Mouse (Mus musculus): ENCODE data around the gene Heatr6. TPM values are rescaled to one million over a fixed set of nuclear protein-coding genes. Genes with fewer than 3 reads are reported as not detected.

Gene Heatr6
- polyA plus RNA-seq, 1 experiment from 2014 or later = 14.7 TPM

DNA sequence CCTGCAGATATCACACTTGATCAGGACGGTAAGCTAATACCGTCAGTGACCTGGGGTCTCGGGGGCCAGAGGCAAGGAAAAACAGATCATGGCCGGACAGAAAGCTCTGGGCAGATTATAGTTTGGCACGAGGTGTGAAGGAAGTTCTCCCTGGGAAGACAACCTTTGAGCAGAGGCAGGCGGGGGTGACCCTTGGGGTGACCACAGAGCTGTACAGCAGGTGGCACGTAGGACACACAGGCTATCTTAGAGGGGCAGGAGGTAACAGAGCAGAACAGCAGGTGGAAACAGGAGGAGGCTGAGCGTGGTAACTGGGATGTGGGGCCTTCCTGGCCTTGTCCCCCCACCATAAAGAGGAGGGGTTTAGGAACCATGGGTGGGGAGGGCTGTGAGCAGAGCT lies 34.8 kb downstream of the Heatr6 start:
- 80% methylated on average over 8 of the region's 8 CpGs for WGBS
- Histone ChIP-seq H3K4me2 (ENCODE audit: low read length) (no peak overlapping the region), H3K27me3 (ENCODE audit: control insufficient read depth, insufficient read depth, low read length) (no peaks in the 10 kb centered on the region; the same call in 1 of the 2 replicates), H3K27ac (replicated peaks in 1 of 2; ENCODE audit: control insufficient read depth in 1 of 2, insufficient read depth in 1 of 2, low read depth in 2 of 2, low read length in 2 of 2) (no peak overlapping the region), H3K9me3 (ENCODE audit: control insufficient read depth, low read length) (no peaks in the 10 kb centered on the region), H3K9ac (ENCODE audit: low read length) (no peak overlapping the region), H3K4me1 (ENCODE audit: control insufficient read depth in 2 of 2, insufficient read depth in 2 of 2, low read length in 2 of 2) (no peaks in the 10 kb centered on the region; a peak in 2 of 4 replicates), H3K4me3 (ENCODE audit: control insufficient read depth in 1 of 2, insufficient read depth in 1 of 2, low read depth in 1 of 2, low read length in 2 of 2) (no peak overlapping the region), H3K36me3 (ENCODE audit: control insufficient read depth, insufficient read depth, low read length) (peaks cover 2% of the 10 kb centered on the region)
- no peak for ATAC-seq (ENCODE audit: insufficient number of reproducible peaks, insufficient read depth, low FRiP score, low read depth)

DNA sequence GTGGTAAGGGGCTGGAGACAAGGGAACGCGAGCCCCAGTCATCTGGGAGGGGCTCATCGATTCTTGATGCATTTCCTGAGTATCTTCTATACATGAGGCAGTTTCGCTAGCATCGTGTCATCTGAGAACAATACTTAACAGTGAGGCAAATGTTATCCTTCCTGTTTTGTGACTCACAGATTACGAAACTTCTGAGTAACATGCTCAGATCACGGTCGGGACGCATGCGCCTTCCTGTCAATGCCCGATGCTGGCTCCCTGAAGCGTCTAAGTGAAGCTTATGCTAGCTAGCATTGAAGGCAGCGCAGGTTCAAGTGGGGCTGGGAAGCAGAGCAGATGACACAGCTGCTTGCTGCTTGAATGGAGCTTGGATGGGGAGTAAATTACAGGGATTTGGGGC lies 35.8 kb downstream of the Heatr6 start:
- no peak overlapping the region for H3K9ac ChIP-seq (ENCODE audit: low read length)
- H3K9me3 ChIP-seq (ENCODE audit: control insufficient read depth, low read length) = no peaks in the 10 kb centered on the region
- no peak overlapping the region for H3K4me3 ChIP-seq (ENCODE audit: control insufficient read depth in 1 of 2, insufficient read depth in 1 of 2, low read depth in 1 of 2, low read length in 2 of 2)
- no peaks in the 10 kb centered on the region for H3K36me3 ChIP-seq (ENCODE audit: control insufficient read depth, insufficient read depth, low read length)
- no peaks in the 10 kb centered on the region; a peak in 2 of 4 replicates for H3K4me1 ChIP-seq (ENCODE audit: control insufficient read depth in 2 of 2, insufficient read depth in 2 of 2, low read length in 2 of 2)
- no peak overlapping the region for H3K27ac ChIP-seq (replicated peaks in 1 of 2; ENCODE audit: control insufficient read depth in 1 of 2, insufficient read depth in 1 of 2, low read depth in 2 of 2, low read length in 2 of 2)
- ATAC-seq (ENCODE audit: insufficient number of reproducible peaks, insufficient read depth, low FRiP score, low read depth) = no peak
- no peak overlapping the region for H3K4me2 ChIP-seq (ENCODE audit: low read length)
- no peaks in the 10 kb centered on the region; the same call in 1 of the 2 replicates for H3K27me3 ChIP-seq (ENCODE audit: control insufficient read depth, insufficient read depth, low read length)
- WGBS = 51% methylated on average over 13 of the region's 13 CpGs

DNA sequence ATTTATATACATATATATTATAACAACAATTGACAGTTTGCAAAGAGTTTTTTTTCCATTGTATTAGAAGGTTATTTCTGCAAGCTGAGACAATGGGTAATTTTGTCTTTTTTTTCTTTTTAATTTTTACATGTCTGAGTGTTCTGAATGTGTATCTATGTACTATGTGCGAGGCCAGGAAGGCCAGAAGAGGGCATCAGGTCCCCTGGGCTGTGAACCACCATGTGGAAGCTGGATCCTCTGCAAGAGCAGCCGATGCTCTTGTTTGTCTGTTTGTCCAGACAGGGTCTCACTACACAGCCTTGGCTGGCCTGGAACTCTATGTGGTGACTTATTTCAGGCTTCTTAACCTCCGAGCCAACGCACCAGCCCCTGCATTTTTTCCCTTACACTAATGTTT lies 37.6 kb downstream of the Heatr6 start:
- Histone ChIP-seq H3K9ac (ENCODE audit: low read length) (no peak overlapping the region), H3K27me3 (ENCODE audit: control insufficient read depth, insufficient read depth, low read length) (no peaks in the 10 kb centered on the region; the same call in none of the 2 replicates), H3K4me3 (ENCODE audit: control insufficient read depth in 1 of 2, insufficient read depth in 1 of 2, low read depth in 1 of 2, low read length in 2 of 2) (no peak overlapping the region), H3K4me2 (ENCODE audit: low read length) (no peak overlapping the region), H3K27ac (replicated peaks in 1 of 2; ENCODE audit: control insufficient read depth in 1 of 2, insufficient read depth in 1 of 2, low read depth in 2 of 2, low read length in 2 of 2) (no peak overlapping the region), H3K36me3 (ENCODE audit: control insufficient read depth, insufficient read depth, low read length) (no peaks in the 10 kb centered on the region), H3K9me3 (ENCODE audit: control insufficient read depth, low read length) (no peaks in the 10 kb centered on the region), H3K4me1 (ENCODE audit: control insufficient read depth in 2 of 2, insufficient read depth in 2 of 2, low read length in 2 of 2) (peaks cover 0 to 4% of the 10 kb centered on the region in 2 experiments; a peak in 2 of 4 replicates)
- no peak for ATAC-seq (ENCODE audit: insufficient number of reproducible peaks, insufficient read depth, low FRiP score, low read depth)
- 33% methylated on average over 4 of the region's 4 CpGs for WGBS

DNA sequence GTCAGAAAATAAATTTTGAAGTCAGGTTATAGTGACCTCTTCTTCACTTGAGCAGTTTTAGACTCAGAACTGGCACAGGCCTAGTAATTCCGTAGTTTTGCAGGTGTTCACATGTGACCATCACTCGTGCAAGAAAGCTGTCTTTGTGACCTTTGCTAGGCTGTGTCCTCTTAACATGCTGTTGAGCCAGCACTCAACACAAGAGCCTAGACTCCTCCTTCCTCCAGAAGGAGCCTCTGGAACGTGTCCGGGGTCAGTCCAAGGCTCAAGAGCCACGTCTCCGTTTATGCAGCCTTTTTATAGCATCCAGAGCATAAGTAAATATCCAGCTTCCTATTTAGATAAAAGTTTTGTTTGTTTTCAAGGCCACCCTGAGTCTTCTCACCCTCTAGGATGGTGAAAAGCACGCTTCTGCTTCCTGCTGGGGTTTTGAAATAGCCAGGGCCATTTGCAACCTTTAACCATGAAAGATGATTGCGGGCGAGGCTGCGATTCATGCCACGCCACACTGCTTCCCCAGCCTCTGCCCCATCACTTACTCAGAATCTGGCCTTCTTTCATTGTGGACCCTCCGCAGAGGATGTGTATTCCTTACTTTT lies 38.9 kb downstream of the Heatr6 start:
- Histone ChIP-seq H3K27ac (replicated peaks in 1 of 2; ENCODE audit: control insufficient read depth in 1 of 2, insufficient read depth in 1 of 2, low read depth in 2 of 2, low read length in 2 of 2) (no peak overlapping the region), H3K4me2 (ENCODE audit: low read length) (no peak overlapping the region), H3K4me3 (ENCODE audit: control insufficient read depth in 1 of 2, insufficient read depth in 1 of 2, low read depth in 1 of 2, low read length in 2 of 2) (no peak overlapping the region), H3K4me1 (ENCODE audit: control insufficient read depth in 2 of 2, insufficient read depth in 2 of 2, low read length in 2 of 2) (0 out of 4 replicates have a peak, but pooled peaks cover 0 to 7% of the 10 kb centered on the region in 2 experiments), H3K36me3 (ENCODE audit: control insufficient read depth, insufficient read depth, low read length) (no peaks in the 10 kb centered on the region), H3K9ac (ENCODE audit: low read length) (no peak overlapping the region), H3K27me3 (ENCODE audit: control insufficient read depth, insufficient read depth, low read length) (no peaks in the 10 kb centered on the region; the same call in none of the 2 replicates), H3K9me3 (ENCODE audit: control insufficient read depth, low read length) (no peaks in the 10 kb centered on the region)
- ATAC-seq (ENCODE audit: insufficient number of reproducible peaks, insufficient read depth, low FRiP score, low read depth) = no peak
- 59% methylated on average over 12 of the region's 12 CpGs for WGBS

DNA sequence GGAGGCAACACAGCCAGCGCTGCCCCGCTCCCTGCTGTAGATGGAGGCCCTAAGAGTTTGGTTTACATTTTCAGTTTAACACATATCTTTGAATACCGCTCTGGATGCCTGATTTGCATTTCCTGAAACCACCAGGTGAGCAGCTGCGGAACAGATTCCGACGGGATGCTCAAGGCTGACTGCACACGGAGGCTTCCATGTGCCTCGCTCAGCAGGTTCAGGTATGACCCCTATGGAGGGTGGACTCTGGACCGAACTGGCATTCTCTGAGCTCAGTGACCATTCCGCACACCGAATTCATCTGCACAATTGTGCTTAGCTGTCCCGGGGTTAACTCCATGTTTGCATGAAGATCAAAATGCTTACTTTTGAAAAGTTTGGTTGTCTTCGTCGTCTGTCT lies 39.8 kb downstream of the Heatr6 start:
- no peaks in the 10 kb centered on the region for H3K9me3 ChIP-seq (ENCODE audit: control insufficient read depth, low read length)
- H3K9ac ChIP-seq (ENCODE audit: low read length) = no peak overlapping the region
- no peak overlapping the region for H3K27ac ChIP-seq (replicated peaks in 1 of 2; ENCODE audit: control insufficient read depth in 1 of 2, insufficient read depth in 1 of 2, low read depth in 2 of 2, low read length in 2 of 2)
- no peaks in the 10 kb centered on the region for H3K36me3 ChIP-seq (ENCODE audit: control insufficient read depth, insufficient read depth, low read length)
- no peak overlapping the region for H3K4me2 ChIP-seq (ENCODE audit: low read length)
- 80% methylated on average over 14 of the region's 14 CpGs for WGBS
- H3K27me3 ChIP-seq (ENCODE audit: control insufficient read depth, insufficient read depth, low read length) = no peaks in the 10 kb centered on the region; the same call in none of the 2 replicates
- no peak for ATAC-seq (ENCODE audit: insufficient number of reproducible peaks, insufficient read depth, low FRiP score, low read depth)
- 0 out of 4 replicates have a peak, but pooled peaks cover 0 to 7% of the 10 kb centered on the region in 2 experiments for H3K4me1 ChIP-seq (ENCODE audit: control insufficient read depth in 2 of 2, insufficient read depth in 2 of 2, low read length in 2 of 2)
- H3K4me3 ChIP-seq (ENCODE audit: control insufficient read depth in 1 of 2, insufficient read depth in 1 of 2, low read depth in 1 of 2, low read length in 2 of 2) = no peak overlapping the region

DNA sequence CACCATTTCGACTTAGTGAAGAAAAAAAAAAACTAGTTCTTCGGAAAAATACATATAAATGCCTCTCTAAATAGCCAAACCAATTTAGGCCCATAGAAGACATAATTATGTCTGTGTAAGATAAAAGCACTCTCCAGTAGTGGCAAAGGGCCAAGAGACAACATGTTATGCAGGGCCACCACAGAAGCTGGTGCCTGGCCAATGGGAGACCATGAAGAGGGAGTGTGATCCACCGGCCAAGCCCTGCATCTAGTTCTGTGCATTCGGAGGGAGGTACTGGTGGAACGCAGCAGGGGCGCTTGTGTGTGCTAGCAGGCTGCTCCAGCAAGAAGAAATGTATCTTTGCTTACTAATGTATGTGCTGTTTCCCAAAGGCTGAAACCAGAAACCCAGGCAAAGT lies 42.6 kb downstream of the Heatr6 start:
- ATAC-seq (ENCODE audit: insufficient number of reproducible peaks, insufficient read depth, low FRiP score, low read depth) = no peak
- Histone ChIP-seq H3K27ac (replicated peaks in 1 of 2; ENCODE audit: control insufficient read depth in 1 of 2, insufficient read depth in 1 of 2, low read depth in 2 of 2, low read length in 2 of 2) (no peak overlapping the region), H3K4me2 (ENCODE audit: low read length) (no peak overlapping the region), H3K9me3 (ENCODE audit: control insufficient read depth, low read length) (no peaks in the 10 kb centered on the region), H3K36me3 (ENCODE audit: control insufficient read depth, insufficient read depth, low read length) (no peaks in the 10 kb centered on the region), H3K27me3 (ENCODE audit: control insufficient read depth, insufficient read depth, low read length) (no peaks in the 10 kb centered on the region; the same call in 1 of the 2 replicates), H3K4me3 (ENCODE audit: control insufficient read depth in 1 of 2, insufficient read depth in 1 of 2, low read depth in 1 of 2, low read length in 2 of 2) (no peak overlapping the region), H3K9ac (ENCODE audit: low read length) (no peak overlapping the region), H3K4me1 (ENCODE audit: control insufficient read depth in 2 of 2, insufficient read depth in 2 of 2, low read length in 2 of 2) (0 out of 4 replicates have a peak, but pooled peaks cover 0 to 7% of the 10 kb centered on the region in 2 experiments)
- WGBS = 56% methylated on average over 6 of the region's 6 CpGs

DNA sequence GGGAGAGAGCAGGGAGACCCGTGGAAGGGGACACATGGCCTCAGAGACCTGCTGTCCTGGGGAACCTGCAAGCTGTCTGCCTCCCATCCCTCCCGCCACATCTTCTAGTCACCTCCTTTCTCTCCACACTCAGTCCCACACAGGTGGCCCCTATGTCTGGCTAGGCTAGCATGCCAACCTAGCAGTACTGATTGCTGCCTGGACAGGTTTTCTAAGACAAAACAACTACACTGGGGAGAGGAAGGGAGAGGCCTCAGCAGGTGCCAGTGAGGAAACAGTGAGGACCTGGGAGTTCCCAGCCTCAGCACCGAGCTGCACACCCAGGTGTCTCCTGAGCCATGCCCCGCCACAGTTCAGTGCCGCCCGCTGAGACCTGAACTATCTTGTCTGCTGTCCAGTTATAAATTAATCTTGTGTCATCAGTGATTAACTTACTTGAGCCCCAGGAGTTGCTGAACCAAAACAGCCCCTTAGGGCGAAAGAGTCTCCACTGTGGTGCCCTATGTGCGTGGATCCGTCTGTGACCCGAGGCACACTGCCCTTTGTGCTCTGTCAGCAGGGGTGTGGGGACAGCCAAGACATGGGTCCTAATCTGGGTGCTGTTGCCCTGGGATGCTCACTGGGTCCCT lies 43.6 kb downstream of the Heatr6 start:
- H3K27ac ChIP-seq (replicated peaks in 1 of 2; ENCODE audit: control insufficient read depth in 1 of 2, insufficient read depth in 1 of 2, low read depth in 2 of 2, low read length in 2 of 2) = no peak overlapping the region
- no peaks in the 10 kb centered on the region for H3K36me3 ChIP-seq (ENCODE audit: control insufficient read depth, insufficient read depth, low read length)
- WGBS = 82% methylated on average over 10 of the region's 10 CpGs
- H3K9me3 ChIP-seq (ENCODE audit: control insufficient read depth, low read length) = no peaks in the 10 kb centered on the region
- H3K27me3 ChIP-seq (ENCODE audit: control insufficient read depth, insufficient read depth, low read length) = no peaks in the 10 kb centered on the region; the same call in 1 of the 2 replicates
- ATAC-seq (ENCODE audit: insufficient number of reproducible peaks, insufficient read depth, low FRiP score, low read depth) = no peak
- no peak overlapping the region for H3K4me2 ChIP-seq (ENCODE audit: low read length)
- 0 out of 4 replicates have a peak, but pooled peaks cover 0 to 7% of the 10 kb centered on the region in 2 experiments for H3K4me1 ChIP-seq (ENCODE audit: control insufficient read depth in 2 of 2, insufficient read depth in 2 of 2, low read length in 2 of 2)
- H3K9ac ChIP-seq (ENCODE audit: low read length) = no peak overlapping the region
- no peak overlapping the region for H3K4me3 ChIP-seq (ENCODE audit: control insufficient read depth in 1 of 2, insufficient read depth in 1 of 2, low read depth in 1 of 2, low read length in 2 of 2)
